Mouse (Mus musculus) liver, embryonic 15.5 days (tissue): ENCODE measurements around the gene Gm49354. TPM values are rescaled to one million over a fixed set of nuclear protein-coding genes. Genes with fewer than 3 reads are reported as not detected.

Source experiments
- ATAC-seq: fragments of 200-750 bp; cut with Nextera tagmentation; 2 replicates; pipeline ENCODE4 v1.8.0; 2017; ENCODE audit warnings: moderate number of reproducible peaks, mild to moderate bottlenecking, moderate library complexity; ENCODE audit not compliant: insufficient read depth
- H3K27ac ChIP-seq: fragments of 300-500 bp; sonication (generic); replicated peaks from 2 replicates; pipeline ENCODE4 v1.5.1; 2015; ENCODE audit warnings: mild to moderate bottlenecking, inconsistent platforms
- H3K27me3 ChIP-seq: fragments of 300-500 bp; sonication (generic); 2 replicates; pipeline ENCODE4 v1.6.1; 2015; ENCODE audit warnings: mild to moderate bottlenecking, inconsistent platforms
- H3K36me3 ChIP-seq: fragments of 300-500 bp; sonication (generic); replicated peaks from 2 replicates; pipeline ENCODE4 v1.6.1; 2015; ENCODE audit warnings: moderate library complexity, mild to moderate bottlenecking, inconsistent platforms
- H3K4me1 ChIP-seq: fragments of 300-500 bp; sonication (generic); replicated peaks from 2 replicates; pipeline ENCODE4 v1.6.1; 2015; ENCODE audit warnings: inconsistent platforms
- H3K4me2 ChIP-seq: fragments of 300-500 bp; sonication (generic); 2 replicates; pipeline ENCODE4 v1.6.1; 2015; ENCODE audit warnings: moderate library complexity, mild to moderate bottlenecking, inconsistent platforms
- H3K4me3 ChIP-seq: fragments of 300-500 bp; sonication (generic); replicated peaks from 2 replicates; pipeline ENCODE4 v1.5.1; 2015; ENCODE audit warnings: mild to moderate bottlenecking, inconsistent platforms
- H3K9ac ChIP-seq: fragments of 300-500 bp; sonication (generic); 2 replicates; pipeline ENCODE4 v1.6.1; 2015; ENCODE audit warnings: moderate library complexity, mild to moderate bottlenecking, inconsistent platforms
- H3K9me3 ChIP-seq: fragments of 300-500 bp; sonication (generic); replicated peaks from 2 replicates; pipeline ENCODE4 v1.6.1; 2016; ENCODE audit warnings: inconsistent platforms
- WGBS: fragments of 180-500 bp; shearing (Covaris S2); methylation state at CpG from one replicate; pipeline ENCODE4 v1.1.7; 2015; ENCODE audit warnings: mixed read lengths; ENCODE audit not compliant: insufficient replicate concordance; 5-methylcytosine and 5-hydroxymethylcytosine counted together
- polyA plus RNA-seq: library from polyadenylated mRNA; unstranded; fragments of >200 nt; fragmentation: Nextera tagmentation; extraction: Ambion mirVana; gene quantifications from 2 replicates; pipeline ENCODE4 v1.2.1, GENCODE M21; 2015

The Gm49354 gene
- polyA plus RNA-seq, 1 experiment from 2014 or later: not detected

- Histone ChIP-seq H3K36me3 (no peaks in the 10 kb centered on the region), H3K4me2 (no peak within 1 kb of the TSS), H3K27me3 (peaks cover 40% of the 10 kb centered on the region), H3K4me1 (0 out of 2 replicates have a peak, but pooled peaks cover 8% of the 10 kb centered on the region), H3K27ac (no peak within 1 kb of the TSS), H3K4me3 (no peak within 1 kb of the TSS), H3K9me3 (no peaks in the 10 kb centered on the region), H3K9ac (no peak within 1 kb of the TSS)
- ATAC-seq: no peak
- WGBS: 77% methylated on average over 15 of the region's 15 CpGs
These were observed 71.8 kb downstream of the Gm49354 start, which contains the start of gene Spata31d1a for GRCm38 (mm10) chr13:59710230-59710629. TSS of gene Spata31d1a (minus strand) at chr13:59710330.

Other genes starting within 250 kb of the Gm49354 start
- 6.7 and 7.5 TPM in 2 replicates for gene Agtpbp1, start 197.0 kb downstream of the Gm49354 start, polyA plus RNA-seq
- gene Naa35, start 197.0 kb downstream of the Gm49354 start, polyA plus RNA-seq: 23.8 and 26.5 TPM in 2 replicates
- gene Golm1, start 106.4 kb downstream of the Gm49354 start, polyA plus RNA-seq: 39.8 and 41.9 TPM in 2 replicates
- not detected in 2 replicates for gene 4921517D22Rik, start 88.1 kb downstream of the Gm49354 start, polyA plus RNA-seq
- gene Spata31d1a, start 71.9 kb downstream of the Gm49354 start, polyA plus RNA-seq: not detected in 2 replicates
- 0.02 TPM in 1 of 2 replicates, not detected in the other for gene Spata31d1b, start 70.0 kb downstream of the Gm49354 start, polyA plus RNA-seq
- not detected in 2 replicates for gene Spata31d1d, start 50.5 kb downstream of the Gm49354 start, polyA plus RNA-seq
- not detected in 2 replicates for gene 1700014D04Rik, start 35.5 kb downstream of the Gm49354 start, polyA plus RNA-seq
- gene Isca1, start 12.4 kb downstream of the Gm49354 start, polyA plus RNA-seq: 231 and 236 TPM in 2 replicates
- gene Tut7, start 40.9 kb upstream of the Gm49354 start, polyA plus RNA-seq: 57.2 and 60.4 TPM in 2 replicates